Mouse (Mus musculus): ENCODE measurements around the gene Bdnf.

Bdnf gene

GRCm38 (mm10) chr2:109674532-109674931 is at the start of gene Bdnf:
TSS of gene Bdnf (plus strand) at chr2:109674700.
- no peak for DNase-seq (ENCODE audit: low spot score in 2 of 2)

- DNase-seq (ENCODE audit: low spot score in 2 of 2), result no peak
Observed at GRCm38 (mm10) chr2:109626864-109627263, 47.6 kb upstream of the Bdnf start.

GRCm38 (mm10) chr2:109673509-109674455 is 718 bp upstream of the Bdnf start:
- DNase-seq (ENCODE audit: low spot score in 2 of 2), result peak; percentile 39 to 48

- DNase-seq (ENCODE audit: low spot score in 2 of 2), result no peak
Observed at GRCm38 (mm10) chr2:109675051-109675450, 551 bp downstream of the Bdnf start.

GRCm38 (mm10) chr2:109675973-109676617 is 1.6 kb downstream of the Bdnf start:
- DNase-seq (ENCODE audit: low spot score in 2 of 2), result peak; percentile 41 to 55

GRCm38 (mm10) chr2:109676618-109676974 is 2.1 kb downstream of the Bdnf start:
- no peak for DNase-seq (ENCODE audit: low spot score in 2 of 2)

- peak; percentile 50 to 57 for DNase-seq (ENCODE audit: low spot score in 2 of 2)
Observed at GRCm38 (mm10) chr2:109677221-109678089, 3.0 kb downstream of the Bdnf start.

- peak; percentile 83 to 92 for DNase-seq (ENCODE audit: low spot score in 2 of 2)
Observed at GRCm38 (mm10) chr2:109678090-109678409, 3.5 kb downstream of the Bdnf start.

GRCm38 (mm10) chr2:109678454-109678853 is 4.0 kb downstream of the Bdnf start:
- no peak for DNase-seq (ENCODE audit: low spot score in 2 of 2)

- DNase-seq (ENCODE audit: low spot score in 2 of 2), result no peak
Observed at GRCm38 (mm10) chr2:109679446-109679845, 4.9 kb downstream of the Bdnf start.

GRCm38 (mm10) chr2:109681071-109681470 is 6.6 kb downstream of the Bdnf start:
- no peak for DNase-seq (ENCODE audit: low spot score in 2 of 2)

- DNase-seq (ENCODE audit: low spot score in 2 of 2), result no peak
Observed at GRCm38 (mm10) chr2:109688661-109689060, 14.2 kb downstream of the Bdnf start.

GRCm38 (mm10) chr2:109692266-109693177 is 18.0 kb downstream of the Bdnf start:
- DNase-seq (ENCODE audit: low spot score in 2 of 2), result peak; percentile 55 to 63

GRCm38 (mm10) chr2:109693178-109694115 is 18.9 kb downstream of the Bdnf start:
- DNase-seq (ENCODE audit: low spot score in 2 of 2), result peak in 1 of 2 experiments; percentile 44

GRCm38 (mm10) chr2:109694116-109694837 is 19.8 kb downstream of the Bdnf start:
- DNase-seq (ENCODE audit: low spot score in 2 of 2), result no peak

GRCm38 (mm10) chr2:109694838-109695225 is 20.3 kb downstream of the Bdnf start:
- DNase-seq (ENCODE audit: low spot score in 2 of 2), result peak; percentile 75 to 79

GRCm38 (mm10) chr2:109697151-109697550 is 22.7 kb downstream of the Bdnf start:
- DNase-seq (ENCODE audit: low spot score in 2 of 2), result no peak

GRCm38 (mm10) chr2:109700291-109700690 is 25.8 kb downstream of the Bdnf start:
- no peak for DNase-seq (ENCODE audit: low spot score in 2 of 2)

- DNase-seq (ENCODE audit: low spot score in 2 of 2), result no peak
Observed at GRCm38 (mm10) chr2:109703588-109703987, 29.1 kb downstream of the Bdnf start.

Data from frontal cortex, postnatal 36 days (tissue).